Mouse (Mus musculus): ENCODE results near the gene Adipor2.

Gene Adipor2

DNA sequence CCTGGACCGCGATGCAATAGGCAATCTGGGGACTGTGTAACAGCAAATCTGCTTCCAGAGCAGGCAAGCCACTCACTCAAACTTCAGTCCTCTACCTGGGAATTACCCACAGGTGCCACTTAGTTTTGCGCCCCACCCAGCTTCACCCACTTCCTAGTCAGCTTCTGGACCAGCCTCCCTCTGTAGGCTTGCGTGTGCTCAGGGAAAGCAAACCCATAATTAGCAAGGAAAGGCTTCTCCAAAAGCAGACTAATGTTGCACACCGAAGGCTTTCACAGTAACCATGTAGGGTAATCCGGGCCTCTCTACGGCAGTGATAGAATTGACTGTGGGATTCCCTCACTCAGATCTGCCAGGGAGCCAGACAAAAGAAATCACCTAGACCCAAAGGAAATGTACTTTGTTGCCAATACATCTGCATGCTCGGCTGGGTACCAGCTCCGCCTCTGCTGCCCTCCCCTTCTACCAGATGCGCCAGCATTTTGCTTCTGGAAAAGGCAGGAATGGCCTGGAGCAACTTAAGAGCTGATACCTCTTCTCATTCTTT is 109.6 kb downstream of the Adipor2 start:
- no peak for DNase-seq

- DNase-seq, result no peak
These were observed 114.2 kb downstream of the Adipor2 start for GRCm38 (mm10) chr6:119303331-119303730.
